Mouse (Mus musculus) kidney, adult 2 months (tissue): ENCODE measurements around the gene Gigyf2. TPM values are rescaled to one million over a fixed set of nuclear protein-coding genes. Genes with fewer than 3 reads are reported as not detected.
A peak's percentile ranks its signal among the peaks of the same experiment; 100 is the strongest.

Source experiments
- DNase-seq: peaks from one replicate; pipeline ENCODE4 v3.0.0; 2021
- H3K27ac ChIP-seq: fragments of 200-500 bp; 2 replicates; pipeline ENCODE4 v1.5.1; 2012; ENCODE audit warnings: low read depth, low read length, control low read depth, inconsistent platforms; ENCODE audit not compliant: insufficient read depth
- H3K27me3 ChIP-seq: fragments of 200-500 bp; replicated peaks from 2 replicates; pipeline ENCODE4 v1.6.1; 2012; ENCODE audit warnings: mild to moderate bottlenecking, moderate library complexity, low read length, inconsistent platforms; ENCODE audit not compliant: control insufficient read depth, insufficient read depth
- H3K36me3 ChIP-seq: fragments of 200-500 bp; 2 replicates; pipeline ENCODE4 v1.6.1; 2012; ENCODE audit warnings: mild to moderate bottlenecking, moderate library complexity, low read length, inconsistent platforms; ENCODE audit not compliant: control insufficient read depth, insufficient read depth
- H3K4me1 ChIP-seq: fragments of 200-500 bp; 2 replicates; pipeline ENCODE4 v1.6.1; 2011; ENCODE audit warnings: low read length; ENCODE audit not compliant: control insufficient read depth, insufficient read depth
- H3K4me3 ChIP-seq: fragments of 200-500 bp; 2 replicates; pipeline ENCODE4 v1.5.1; 2011; ENCODE audit warnings: mild to moderate bottlenecking, low read depth, low read length, control low read depth; ENCODE audit not compliant: insufficient read depth
- CTCF ChIP-seq: fragments of 200-500 bp; conservative IDR thresholded peaks from 2 replicates; pipeline ENCODE4 v1.5.1; 2011; ENCODE audit warnings: low read depth, mild to moderate bottlenecking, control low read depth, low read length, moderate library complexity, mixed read lengths; ENCODE audit not compliant: insufficient read depth, insufficient read length
- POLR2A ChIP-seq: fragments of 200-500 bp; IDR thresholded peaks from one replicate; pipeline ENCODE4 v1.6.1; 2011; ENCODE audit warnings: low read depth, low read length, control low read depth
- WGBS: fragments of 180-500 bp; shearing (Covaris S2); methylation state at CpG from one replicate; pipeline ENCODE4 v1.1.7; 2018; 5-methylcytosine and 5-hydroxymethylcytosine counted together
- polyA plus RNA-seq: library from polyadenylated mRNA; depleted of rRNA; stranded (reverse); fragments of >200 nt; gene quantifications from 2 replicates; pipeline ENCODE4 v1.2.3, GENCODE M21; 2012; rRNA removed

Gene Gigyf2
- polyA plus RNA-seq, 1 experiment: 47.1 TPM

- no peak overlapping the region for H3K27ac ChIP-seq
- no peaks in the 10 kb centered on the region for H3K36me3 ChIP-seq
- H3K27me3 ChIP-seq: no peaks in the 10 kb centered on the region
- H3K4me3 ChIP-seq: no peak overlapping the region
- peaks cover 9% of the 10 kb centered on the region; the same call in 1 of the 2 replicates for H3K4me1 ChIP-seq
- DNase-seq: no peak
- no peak for TF ChIP-seq CTCF
- TF ChIP-seq POLR2A: no peak
- 75% methylated on average over 7 of the region's 7 CpGs for whole genome bisulfite sequencing
Measured at GRCm38 (mm10) chr1:87471914-87472313, 145.1 kb downstream of the Gigyf2 start.

GRCm38 (mm10) chr1:87472576-87472975 lies 145.8 kb downstream of the Gigyf2 start:
- Histone ChIP-seq H3K4me3 (no peak overlapping the region), H3K27ac (no peak overlapping the region), H3K4me1 (peaks cover 9% of the 10 kb centered on the region; the same call in 1 of the 2 replicates), H3K27me3 (no peaks in the 10 kb centered on the region), H3K36me3 (no peaks in the 10 kb centered on the region)
- TF ChIP-seq CTCF (no peak), POLR2A (no peak)
- peak; percentile 85 for DNase-seq
- WGBS: 56% methylated on average over 7 of the region's 7 CpGs

DNA sequence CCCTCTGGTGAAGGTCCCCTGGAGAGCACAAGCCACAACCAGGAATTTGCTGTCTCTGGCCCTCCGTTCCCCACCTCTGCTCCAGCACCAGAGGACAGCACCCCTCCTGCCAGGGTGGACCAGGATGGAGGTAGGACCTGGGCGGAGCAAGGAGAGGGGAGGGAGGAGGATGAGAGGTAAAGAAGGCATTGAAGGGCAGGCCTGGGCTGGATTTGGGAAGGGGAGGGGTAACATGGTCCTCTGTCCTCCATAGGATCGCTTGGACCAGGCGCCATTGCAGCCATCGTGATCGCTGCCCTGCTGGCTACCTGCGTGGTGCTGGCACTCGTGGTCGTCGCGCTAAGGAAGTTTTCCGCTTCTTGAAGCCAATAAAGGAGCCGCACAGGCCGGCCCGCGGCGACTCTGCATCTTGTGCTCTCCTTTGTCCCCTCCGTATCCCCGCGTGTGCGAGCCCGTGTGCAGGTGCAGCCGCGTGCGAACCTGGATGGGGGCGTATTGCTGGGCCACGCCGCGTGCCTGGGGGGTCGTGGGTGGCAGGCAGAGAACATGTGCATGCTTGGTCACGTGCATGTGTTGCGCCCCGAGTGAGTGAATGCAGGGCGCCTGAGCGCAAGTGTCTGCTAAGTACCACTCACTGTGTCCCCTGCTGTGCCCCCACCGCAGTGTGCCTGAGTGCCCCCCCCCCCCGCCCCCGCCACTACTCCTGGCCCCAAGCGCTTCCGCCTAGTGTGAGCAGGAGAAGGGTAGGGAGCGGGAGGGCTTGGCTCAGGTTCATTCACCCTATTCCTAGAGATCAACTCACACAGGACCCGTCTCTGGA lies 148.5 kb downstream of the Gigyf2 start:
- WGBS: 7% methylated on average over 42 of the region's 42 CpGs
- DNase-seq: no peak
- TF ChIP-seq POLR2A (no peak), CTCF (no peak)
- Histone ChIP-seq H3K4me1 (peaks cover 9% of the 10 kb centered on the region; the same call in 1 of the 2 replicates), H3K27me3 (no peaks in the 10 kb centered on the region), H3K36me3 (no peaks in the 10 kb centered on the region), H3K4me3 (no peak overlapping the region), H3K27ac (no peak overlapping the region)

GRCm38 (mm10) chr1:87482546-87482945 lies 155.7 kb downstream of the Gigyf2 start:
- DNase-seq: no peak
- 87% methylated on average over 4 of the region's 4 CpGs for WGBS
- Histone ChIP-seq H3K27ac (no peak overlapping the region), H3K4me1 (no peaks in the 10 kb centered on the region), H3K36me3 (no peaks in the 10 kb centered on the region), H3K4me3 (no peak overlapping the region), H3K27me3 (no peaks in the 10 kb centered on the region)
- no peak for TF ChIP-seq POLR2A
- no peak for TF ChIP-seq CTCF

- H3K4me1 ChIP-seq: no peaks in the 10 kb centered on the region
- no peak for TF ChIP-seq CTCF
- no peak for TF ChIP-seq POLR2A
- 68% methylated on average over 6 of the region's 6 CpGs for WGBS
- DNase-seq: no peak
- H3K4me3 ChIP-seq: no peak overlapping the region
- no peaks in the 10 kb centered on the region for H3K27me3 ChIP-seq
- no peaks in the 10 kb centered on the region for H3K36me3 ChIP-seq
- H3K27ac ChIP-seq: no peak overlapping the region
Measured at GRCm38 (mm10) chr1:87486386-87486785, 159.6 kb downstream of the Gigyf2 start.

GRCm38 (mm10) chr1:87492285-87492684 lies 165.5 kb downstream of the Gigyf2 start:
- DNase-seq: no peak
- Histone ChIP-seq H3K27ac (no peak overlapping the region), H3K4me3 (no peak overlapping the region), H3K36me3 (no peaks in the 10 kb centered on the region), H3K4me1 (no peaks in the 10 kb centered on the region), H3K27me3 (no peaks in the 10 kb centered on the region)
- WGBS: 90% methylated on average over 3 of the region's 3 CpGs
- TF ChIP-seq POLR2A (no peak), CTCF (no peak)

DNA sequence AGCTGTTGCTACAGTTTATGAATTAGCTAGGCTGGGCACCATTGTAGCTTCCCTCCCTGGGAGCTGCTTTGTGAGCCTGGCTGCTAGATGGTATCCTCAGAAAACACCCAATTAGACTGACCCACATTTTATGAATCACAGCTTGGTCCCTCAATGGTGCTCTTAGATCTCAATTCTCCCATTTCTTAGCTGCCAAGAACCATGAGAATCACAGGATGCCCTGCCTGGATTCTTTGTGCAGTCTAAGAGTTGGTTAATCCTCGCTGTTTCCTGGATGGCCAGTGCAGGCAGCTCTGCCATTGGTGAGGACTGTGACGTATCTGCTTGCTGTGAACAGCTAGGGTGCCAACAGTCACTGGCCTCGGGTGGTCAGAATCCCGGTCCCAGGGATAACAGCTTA lies 166.7 kb downstream of the Gigyf2 start:
- whole genome bisulfite sequencing: 79% methylated on average over 4 of the region's 4 CpGs
- TF ChIP-seq CTCF: no peak
- TF ChIP-seq POLR2A: no peak
- no peak overlapping the region for H3K4me3 ChIP-seq
- no peak for DNase-seq
- no peak overlapping the region for H3K27ac ChIP-seq
- no peaks in the 10 kb centered on the region for H3K27me3 ChIP-seq
- no peaks in the 10 kb centered on the region for H3K4me1 ChIP-seq
- no peaks in the 10 kb centered on the region for H3K36me3 ChIP-seq

Other genes starting within 250 kb of the Gigyf2 start
- gene Alppl2, start 237.1 kb upstream of the Gigyf2 start, polyA plus RNA-seq: not detected in 2 replicates
- gene Alpi, start 225.4 kb upstream of the Gigyf2 start, polyA plus RNA-seq: not detected in 2 replicates
- not detected in 2 replicates for gene Akp3, start 202.0 kb upstream of the Gigyf2 start, polyA plus RNA-seq
- 0.07 and 0.39 TPM in 2 replicates for gene Ecel1, start 170.5 kb upstream of the Gigyf2 start, polyA plus RNA-seq
- gene Prss56, start 143.7 kb upstream of the Gigyf2 start, polyA plus RNA-seq: not detected in 2 replicates
- not detected in 2 replicates for gene Chrnd, start 136.4 kb upstream of the Gigyf2 start, polyA plus RNA-seq
- not detected in 2 replicates for gene Chrng, start 122.3 kb upstream of the Gigyf2 start, polyA plus RNA-seq
- gene Eif4e2, start 113.1 kb upstream of the Gigyf2 start, polyA plus RNA-seq: 33.0 and 42.7 TPM in 2 replicates
- gene Efhd1, start 62.6 kb upstream of the Gigyf2 start, polyA plus RNA-seq: 152 and 161 TPM in 2 replicates
- gene Kcnj13, start 67.7 kb downstream of the Gigyf2 start, polyA plus RNA-seq: 2.4 and 2.5 TPM in 2 replicates
- 0.34 TPM in 1 of 2 replicates, not detected in the other for gene Snorc, start 143.3 kb downstream of the Gigyf2 start, polyA plus RNA-seq
- gene Neu2, start 182.9 kb downstream of the Gigyf2 start, polyA plus RNA-seq: 20.3 and 21.1 TPM in 2 replicates
- gene Ngef, start 246.9 kb downstream of the Gigyf2 start, polyA plus RNA-seq: 38.1 and 39.3 TPM in 2 replicates